Mouse (Mus musculus) kidney, adult 8-10 months (tissue): ENCODE data around the gene Coq9.
A peak's percentile ranks its signal among the peaks of the same experiment; 100 is the strongest.

Experiments used
- DNase-seq, 2 experiments: peaks; one replicate each; pipeline ENCODE4 v3.0.0; 2022

Gene Coq9

DNA sequence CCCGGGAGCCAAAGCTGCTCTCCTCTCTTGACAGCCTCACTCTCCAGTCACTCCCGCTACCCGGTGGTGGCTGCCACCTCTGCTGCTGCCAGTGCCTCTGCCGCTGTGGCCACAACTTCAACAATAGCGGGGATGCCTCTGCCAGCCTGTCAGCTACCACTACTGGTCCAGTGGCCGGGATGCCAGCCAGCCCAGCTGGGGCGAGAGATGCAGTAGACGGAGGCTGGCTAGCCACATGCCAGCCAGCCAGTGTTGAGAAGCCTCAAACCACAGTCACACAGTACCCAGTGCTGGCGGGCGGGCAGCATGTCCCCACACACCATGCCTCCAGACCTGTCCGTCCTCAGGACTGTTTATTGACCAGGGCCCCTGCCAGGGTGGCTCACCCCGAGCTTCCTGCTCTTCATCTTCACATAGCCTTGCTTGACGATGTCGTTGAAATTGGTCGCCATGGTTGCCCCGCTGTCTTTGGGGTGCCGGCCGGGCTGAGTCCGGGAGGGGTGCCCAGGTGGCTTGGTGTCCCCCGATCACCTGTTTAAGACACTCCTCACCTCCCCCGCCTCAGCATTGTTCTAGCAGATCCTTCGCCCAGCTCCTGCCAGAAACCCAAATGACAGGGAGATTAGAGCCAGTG is 32.5 kb downstream of the Coq9 start:
- no peak for DNase-seq

DNA sequence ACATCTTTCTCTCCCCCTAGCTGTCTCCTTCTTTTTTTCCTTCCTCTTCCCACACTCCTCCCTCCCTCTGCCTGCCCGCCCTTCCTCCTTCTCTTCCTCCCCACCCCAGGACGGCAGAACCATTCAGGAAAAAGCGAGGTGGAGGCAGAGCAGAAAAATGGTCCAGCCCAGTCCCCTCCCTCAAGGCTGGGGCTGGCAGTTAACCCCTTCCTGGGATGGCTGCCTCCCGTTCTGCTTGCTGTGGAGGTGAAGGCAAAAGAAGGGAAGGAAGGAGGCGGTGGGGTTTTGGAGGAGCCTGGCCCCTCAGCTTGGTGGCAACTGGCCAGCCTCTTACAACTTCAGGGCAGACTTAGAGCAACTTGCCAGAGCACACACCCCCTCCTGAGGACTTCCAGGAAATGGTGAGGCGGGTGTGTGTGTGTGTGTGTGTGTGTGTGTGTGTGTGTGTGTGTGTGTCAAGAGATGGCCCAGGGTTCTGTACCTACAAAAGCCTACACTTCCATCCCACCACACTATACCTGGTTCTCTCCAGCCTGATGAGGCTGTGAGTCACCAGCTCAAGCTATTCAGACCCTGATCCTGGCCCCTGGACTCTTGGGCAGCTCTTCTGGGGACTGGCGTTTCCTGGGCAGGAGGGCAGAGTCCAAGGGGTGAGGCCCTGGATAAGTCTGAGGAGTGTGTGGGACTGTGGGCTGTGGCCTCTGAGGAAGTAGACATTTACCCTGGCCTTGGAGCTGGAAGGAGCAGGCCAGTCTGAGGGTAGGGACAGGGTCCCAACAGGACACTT is 33.2 kb downstream of the Coq9 start:
- peak; percentile 81 to 86 for DNase-seq

DNA sequence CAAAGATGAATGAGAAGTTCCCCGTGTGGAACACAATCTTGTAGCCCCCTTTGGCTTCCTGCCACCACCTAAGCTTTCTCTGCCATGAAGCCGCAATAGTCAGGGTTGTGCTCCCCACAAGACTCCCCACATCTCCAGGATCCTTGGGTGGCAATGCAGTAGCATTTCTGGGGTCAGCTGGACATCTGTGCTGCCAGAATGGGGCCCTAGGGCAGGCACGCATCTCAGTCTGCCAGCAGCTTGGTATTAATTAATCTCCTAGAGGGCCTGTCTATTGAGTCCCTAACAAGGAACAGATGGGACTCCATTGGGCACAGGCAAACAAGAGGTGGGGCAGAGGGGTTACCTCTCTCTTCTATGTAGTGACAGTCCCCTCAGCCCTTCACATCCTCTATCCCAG is 34.0 kb downstream of the Coq9 start:
- peak; percentile 41 to 52 for DNase-seq

DNA sequence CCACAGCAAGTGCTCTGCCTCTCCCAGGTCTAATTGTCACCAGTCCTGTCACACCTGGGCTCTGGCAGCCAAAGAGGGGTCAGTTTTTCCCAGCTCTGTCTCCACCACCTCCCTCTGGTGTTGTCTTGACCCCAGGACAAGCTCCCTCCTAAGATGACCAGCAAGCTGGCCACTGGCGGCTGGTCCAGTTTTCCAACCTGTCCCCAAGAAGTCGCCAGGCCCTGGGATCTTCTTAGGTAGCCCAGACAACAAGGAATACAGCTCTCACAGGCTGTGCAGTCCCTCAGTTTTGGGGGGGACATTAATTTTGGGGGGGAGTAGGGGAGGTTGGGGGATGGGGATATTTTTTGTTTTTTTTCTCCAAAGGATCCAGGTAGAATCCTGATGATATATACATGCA is 34.5 kb downstream of the Coq9 start:
- DNase-seq: no peak

DNA sequence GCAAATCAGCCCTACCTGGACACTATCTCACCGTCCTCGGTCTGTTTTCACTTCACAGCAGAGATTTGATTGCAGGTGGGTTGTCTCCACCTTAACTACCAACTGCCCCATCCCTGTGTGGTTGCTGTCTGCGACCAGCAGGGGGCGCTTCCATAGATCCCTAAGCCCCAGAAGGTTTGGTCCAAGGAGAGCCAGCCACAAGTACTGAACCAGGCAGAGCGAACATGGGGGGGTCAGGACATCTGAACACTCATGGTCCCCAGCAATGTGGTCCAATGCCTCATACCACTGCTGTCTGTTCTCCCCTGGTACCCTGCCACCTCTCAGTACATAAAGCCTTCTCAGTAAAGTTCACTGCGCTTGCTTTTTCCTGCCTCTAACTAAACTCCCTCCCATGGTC is 36.2 kb downstream of the Coq9 start:
- DNase-seq: peak; percentile 65 to 82

DNA sequence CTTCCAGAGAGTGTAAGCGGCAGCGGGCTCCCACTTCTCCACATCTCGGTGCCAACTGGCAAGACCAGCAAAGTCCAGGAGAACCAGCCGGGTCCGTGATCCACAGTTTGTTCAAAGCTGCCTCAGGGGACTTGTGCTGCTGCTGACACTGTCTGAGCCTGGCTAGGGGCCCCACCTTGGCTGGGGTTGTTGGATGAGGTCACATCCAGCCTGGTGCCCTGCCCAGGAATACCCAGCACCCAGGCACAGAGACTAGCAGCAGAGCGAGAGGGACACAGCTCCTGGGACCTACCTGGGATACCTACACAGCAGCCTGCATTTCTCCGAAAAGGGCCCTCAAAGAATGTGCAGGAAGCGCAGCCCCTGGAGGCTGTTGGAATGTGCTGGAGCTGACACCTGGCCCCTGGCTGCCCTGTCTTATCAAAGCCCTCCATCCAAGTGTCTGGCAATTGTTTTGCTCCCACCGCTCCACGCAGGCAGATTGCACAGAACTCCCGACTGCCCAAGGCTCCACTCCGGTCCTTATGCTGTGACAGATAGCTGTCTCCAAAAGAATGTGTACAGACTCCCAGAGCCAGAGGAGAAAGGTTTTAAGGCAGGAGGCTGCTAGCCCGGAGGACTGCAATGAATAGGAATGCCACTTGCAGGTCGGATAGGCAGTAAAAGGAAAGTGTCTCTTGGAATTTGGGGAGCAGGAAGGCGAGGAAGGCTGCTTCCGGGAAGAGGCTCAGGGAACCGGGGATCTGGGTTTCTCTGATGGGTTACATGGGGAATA is 37.2 kb downstream of the Coq9 start:
- DNase-seq: no peak

DNA sequence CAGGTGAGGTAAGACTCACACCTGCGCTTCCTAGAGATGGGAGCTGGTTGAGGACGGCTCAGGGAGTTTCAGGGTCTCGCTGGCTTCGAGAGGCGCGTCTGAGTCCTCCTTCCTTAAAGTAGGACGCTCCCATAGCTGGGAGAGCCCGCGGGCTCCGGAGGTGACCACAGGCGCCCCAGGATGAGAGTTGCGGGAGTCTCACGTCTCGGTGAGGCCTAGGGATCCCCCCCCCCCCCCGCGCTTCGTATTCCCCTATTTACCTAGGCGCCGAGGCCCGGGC is 37.7 kb downstream of the Coq9 start:
- no peak for DNase-seq

DNA sequence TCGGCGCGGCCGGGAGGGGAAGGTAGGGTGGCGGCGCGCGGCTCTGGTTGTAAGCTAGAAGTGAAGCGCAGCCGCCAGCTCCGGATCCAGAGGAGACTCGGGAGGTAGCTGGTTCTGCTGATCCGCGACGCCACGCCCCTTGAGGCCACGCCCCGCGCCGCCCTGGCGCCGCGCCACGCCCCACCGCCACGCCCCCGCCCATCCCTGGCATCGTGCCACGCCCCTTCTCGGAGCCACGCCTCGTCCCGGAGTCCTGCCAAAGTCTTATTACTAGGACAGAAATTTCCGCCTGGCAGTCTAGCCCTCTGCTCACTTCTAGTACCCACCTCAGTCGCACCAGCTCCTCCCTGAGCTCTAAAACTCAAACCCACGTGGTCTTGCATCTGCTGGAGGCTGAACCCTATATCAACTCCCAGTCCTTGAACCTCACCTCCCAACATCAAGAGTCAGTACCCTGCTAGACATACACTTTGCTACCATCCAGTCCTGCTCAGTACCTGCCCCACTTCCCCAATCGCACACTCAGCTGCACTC is 38.1 kb downstream of the Coq9 start, which contains the start of gene Dok4:
Dok4 (minus strand) TSS at position 134 of the 534 bp plus-strand sequence.
- DNase-seq: peak; percentile 84 to 91

DNA sequence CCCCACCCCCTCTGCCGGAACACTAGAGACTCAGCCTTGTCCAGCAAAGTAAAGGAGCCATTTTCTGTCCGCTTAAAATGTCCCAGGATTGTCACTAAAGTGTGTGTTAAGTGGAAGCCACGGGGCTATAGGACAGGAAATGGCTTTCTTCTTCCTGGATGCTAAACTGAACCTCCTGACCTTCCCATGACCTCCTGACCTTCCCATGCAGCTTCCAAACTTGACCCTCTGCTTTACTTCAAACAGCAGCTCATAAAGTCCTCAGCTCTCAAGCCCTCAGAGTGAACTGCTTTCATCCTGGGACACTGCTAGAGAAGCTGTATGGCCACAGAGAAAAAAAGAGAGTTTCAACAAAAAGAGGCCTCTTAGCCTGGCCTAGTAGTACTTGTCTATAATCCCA is 38.7 kb downstream of the Coq9 start:
- no peak for DNase-seq

DNA sequence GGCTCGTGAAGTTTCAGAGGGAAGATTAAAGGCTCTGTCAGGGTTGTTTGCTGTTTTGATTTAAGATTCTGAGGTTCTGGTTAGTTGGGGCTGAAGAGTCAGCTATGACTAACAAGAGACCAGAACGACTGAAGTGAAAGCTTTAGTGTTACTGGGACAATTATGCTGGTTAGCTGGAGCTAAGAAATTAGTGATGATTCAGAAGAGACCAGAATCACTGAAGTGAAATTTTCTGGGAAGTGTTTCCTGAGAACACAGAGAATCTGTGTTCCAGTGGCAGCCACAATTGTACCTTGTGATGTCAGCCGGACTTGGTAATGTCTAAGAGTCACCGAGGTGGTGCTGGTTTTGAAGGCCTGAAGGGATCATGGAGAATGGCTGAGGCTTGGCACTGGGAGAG is 42.6 kb downstream of the Coq9 start:
- no peak for DNase-seq

DNA sequence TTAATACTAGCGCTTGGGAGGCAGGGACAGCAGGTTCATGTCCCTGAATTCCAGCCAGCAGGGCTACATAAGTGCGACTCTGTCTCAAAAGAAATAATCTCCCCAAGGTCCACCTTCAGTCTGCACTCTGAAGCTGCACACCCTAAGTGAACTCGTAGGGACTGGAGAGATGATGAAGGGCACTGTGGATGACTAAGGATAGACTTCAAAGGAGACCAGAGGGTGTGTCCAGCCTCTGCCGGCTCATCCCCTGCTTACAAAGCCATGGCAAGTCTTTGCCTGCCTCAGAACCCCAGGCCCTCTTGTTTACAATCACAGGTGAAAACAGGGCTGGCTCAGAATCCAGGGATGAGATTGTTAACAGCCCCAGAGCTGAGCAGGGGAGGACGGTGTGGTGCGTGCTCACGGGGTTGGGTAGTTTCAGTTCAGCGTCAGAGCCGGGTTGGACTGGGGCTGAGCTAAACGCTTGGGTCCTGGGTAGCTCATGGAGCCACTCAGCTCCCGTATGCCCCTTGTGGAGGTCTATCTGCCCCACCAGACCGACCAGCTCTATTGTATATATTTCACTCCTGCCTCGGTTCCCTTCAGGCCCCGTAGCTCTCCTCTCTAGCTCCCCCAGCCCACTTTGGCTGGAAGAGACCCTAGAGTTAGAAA is 50.4 kb downstream of the Coq9 start:
- no peak for DNase-seq

DNA sequence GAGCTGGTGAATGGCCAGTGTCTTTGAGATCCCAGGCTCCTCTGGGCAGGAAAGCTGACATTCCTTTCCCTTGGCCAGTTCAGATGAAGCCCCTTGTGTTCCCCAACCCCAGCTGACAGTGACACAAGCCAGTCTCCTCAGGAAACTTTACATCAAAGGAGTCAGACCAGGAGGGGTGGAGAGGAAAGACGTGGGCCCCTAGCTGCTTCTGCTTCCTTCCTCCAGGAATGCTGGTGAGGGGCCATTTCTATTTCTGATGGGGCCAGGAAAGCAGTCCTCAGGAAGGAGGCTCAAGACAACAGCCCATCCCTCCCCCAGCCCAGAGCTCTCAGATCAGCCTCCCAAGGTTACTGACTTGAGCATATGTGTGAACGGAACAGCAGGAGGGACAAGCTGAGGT is 54.8 kb downstream of the Coq9 start:
- no peak for DNase-seq

DNA sequence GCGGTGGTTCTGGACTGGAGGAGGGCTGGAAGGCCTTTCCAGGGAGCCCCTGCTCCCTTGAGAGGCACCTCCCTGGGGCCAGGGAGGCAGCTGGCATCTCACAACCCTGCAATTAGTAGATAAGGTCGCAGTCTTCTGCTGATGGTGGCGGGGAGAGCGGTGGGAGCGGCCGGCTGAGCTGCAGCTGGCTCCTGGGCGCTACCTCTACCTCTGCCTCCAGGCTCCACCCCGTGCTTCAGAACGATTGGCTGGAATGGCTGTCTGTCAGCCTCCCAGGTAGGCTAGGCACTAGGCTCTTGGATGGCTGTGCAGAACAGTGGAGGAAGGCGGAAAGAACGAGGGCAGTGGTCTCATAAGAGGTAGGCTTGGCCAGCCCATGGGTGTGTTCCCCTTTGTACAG is 61.1 kb downstream of the Coq9 start:
- DNase-seq: peak in 1 of 2 experiments; percentile 35

DNA sequence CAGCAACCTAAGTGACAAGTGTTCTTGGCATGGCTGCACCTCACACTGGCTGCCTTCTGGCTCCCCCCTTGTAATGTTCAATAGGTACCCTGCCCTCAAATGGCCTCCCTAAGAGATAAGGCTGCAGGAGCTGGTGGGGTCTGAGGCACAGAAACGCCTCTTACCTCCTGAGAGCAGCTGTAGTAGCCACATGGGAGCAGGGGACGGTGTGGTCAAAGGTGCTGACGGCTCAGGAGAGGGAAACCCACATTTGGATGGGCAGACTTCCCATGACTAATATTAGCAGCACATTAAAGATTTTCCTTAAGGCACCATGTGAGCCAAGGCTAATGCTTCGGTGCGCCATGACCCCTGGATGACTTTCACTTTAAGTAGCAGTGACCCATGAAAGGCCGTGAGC is 62.5 kb downstream of the Coq9 start:
- DNase-seq: no peak

DNA sequence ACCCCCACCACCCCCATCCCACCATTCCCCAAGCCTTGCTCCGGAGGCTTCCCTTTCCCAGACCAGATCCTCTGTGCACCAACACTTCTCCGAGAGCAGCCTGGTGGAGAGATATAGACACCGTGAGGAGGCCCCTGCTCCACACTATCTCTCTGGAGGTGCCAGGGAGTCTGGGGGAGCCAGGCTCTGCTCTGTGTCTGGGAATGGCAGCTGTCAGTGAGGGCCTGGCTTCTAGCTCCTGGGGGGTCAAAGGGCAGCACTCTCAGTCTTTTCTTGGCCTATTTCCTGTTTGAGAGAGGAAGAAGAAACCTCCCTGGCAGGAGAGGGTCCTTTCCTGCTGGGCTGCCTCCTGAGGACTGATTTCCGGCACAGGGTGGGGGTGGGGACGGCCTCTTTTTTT is 62.9 kb downstream of the Coq9 start:
- no peak for DNase-seq

DNA sequence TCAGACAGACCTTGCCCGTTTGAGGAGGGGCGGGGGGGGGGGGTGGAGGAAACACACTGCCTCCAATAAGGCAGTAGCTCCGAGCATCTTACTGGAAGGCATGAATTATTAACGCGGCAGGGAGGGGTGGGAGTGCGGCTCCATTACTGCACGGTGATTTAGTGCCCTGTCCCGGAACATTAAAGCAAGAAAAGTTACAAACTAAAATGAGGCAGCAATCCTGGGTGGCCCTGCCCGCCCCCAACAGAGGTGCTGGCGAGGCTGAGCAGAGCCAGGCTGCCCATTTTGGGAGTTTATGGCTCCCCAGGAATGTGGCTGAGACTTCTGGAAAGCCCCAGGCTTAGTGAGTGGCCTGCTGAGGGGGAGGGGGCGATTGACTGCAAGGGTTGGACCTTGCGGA is 65.6 kb downstream of the Coq9 start:
- DNase-seq: peak in 1 of 2 experiments; percentile 29
